Mouse (Mus musculus) heart, embryonic 13.5 days (tissue): ENCODE results near the gene Aldh18a1. TPM values are rescaled to one million over a fixed set of nuclear protein-coding genes. Genes with fewer than 3 reads are reported as not detected.
"Not testable (repeated sequence)": the region's sequence is repeated elsewhere in the genome, so short reads cannot be mapped to it uniquely, and the experiment has no call there.

ENCODE experiments used
- ATAC-seq: fragments of 200-750 bp; cut with Nextera tagmentation; 2 replicates; pipeline ENCODE4 v1.8.0; 2017; ENCODE audit warnings: moderate TSS enrichment; ENCODE audit not compliant: insufficient number of reproducible peaks, low FRiP score, low TSS enrichment; ENCODE audit errors: extremely low read depth
- H3K27ac ChIP-seq: fragments of 300-500 bp; sonication (generic); replicated peaks from 2 replicates; pipeline ENCODE4 v1.5.1; 2015; ENCODE audit warnings: moderate library complexity, mild to moderate bottlenecking, inconsistent platforms
- H3K27me3 ChIP-seq: fragments of 300-500 bp; sonication (generic); replicated peaks from 2 replicates; pipeline ENCODE4 v1.6.1; 2015; ENCODE audit warnings: mild to moderate bottlenecking, inconsistent platforms
- H3K36me3 ChIP-seq: fragments of 300-500 bp; sonication (generic); 2 replicates; pipeline ENCODE4 v1.6.1; 2015; ENCODE audit warnings: mild to moderate bottlenecking, inconsistent platforms
- H3K4me1 ChIP-seq: fragments of 300-500 bp; sonication (generic); 2 replicates; pipeline ENCODE4 v1.6.1; 2015; ENCODE audit warnings: inconsistent platforms
- H3K4me2 ChIP-seq: fragments of 300-500 bp; sonication (generic); 2 replicates; pipeline ENCODE4 v1.6.1; 2015; ENCODE audit warnings: inconsistent platforms, mild to moderate bottlenecking, moderate library complexity
- H3K4me3 ChIP-seq: fragments of 300-500 bp; sonication (generic); 2 replicates; pipeline ENCODE4 v1.5.1; 2015; ENCODE audit warnings: moderate library complexity, mild to moderate bottlenecking, inconsistent platforms
- H3K9ac ChIP-seq: fragments of 300-500 bp; sonication (generic); 2 replicates; pipeline ENCODE4 v1.6.1; 2015; ENCODE audit warnings: inconsistent platforms, mild to moderate bottlenecking, moderate library complexity
- H3K9me3 ChIP-seq: fragments of 300-500 bp; sonication (generic); 2 replicates; pipeline ENCODE4 v1.6.1; 2016; ENCODE audit warnings: inconsistent platforms
- WGBS: fragments of 180-500 bp; shearing (Covaris S2); methylation state at CpG from one replicate; pipeline ENCODE4 v1.1.7; 2015; ENCODE audit warnings: mixed read lengths; 5-methylcytosine and 5-hydroxymethylcytosine counted together
- polyA plus RNA-seq: library from polyadenylated mRNA; unstranded; fragments of >200 nt; fragmentation: Nextera tagmentation; extraction: Ambion mirVana; gene quantifications from 2 replicates; pipeline ENCODE4 v1.2.1, GENCODE M21; 2015

The Aldh18a1 gene
- polyA plus RNA-seq, 1 experiment from 2014 or later, result 40.7 TPM

- Histone ChIP-seq H3K4me2 (peak overlapping the region; percentile 95), H3K27ac (no peak overlapping the region), H3K4me1 (peaks cover 26% of the 10 kb centered on the region), H3K9ac (peak overlapping the region; percentile 91), H3K36me3 (peaks cover 44% of the 10 kb centered on the region), H3K27me3 (no peaks in the 10 kb centered on the region), H3K9me3 (no peaks in the 10 kb centered on the region), H3K4me3 (peak overlapping the region; percentile 94)
- WGBS, result 42% methylated on average over 7 of the region's 7 CpGs
- no peak for ATAC-seq
Observed at GRCm38 (mm10) chr19:40586908-40587307, 1.4 kb downstream of the Aldh18a1 start.

GRCm38 (mm10) chr19:40581662-40582061 lies 6.6 kb downstream of the Aldh18a1 start:
- peak overlapping the region; percentile 61; the same call in 1 of the 2 replicates for H3K27ac ChIP-seq
- H3K9ac ChIP-seq, result no peak overlapping the region
- no peak for ATAC-seq

GRCm38 (mm10) chr19:40580902-40581301 lies 7.4 kb downstream of the Aldh18a1 start:
- H3K9me3 ChIP-seq, result no peaks in the 10 kb centered on the region
- no peak overlapping the region for H3K9ac ChIP-seq
- H3K27ac ChIP-seq, result no peak overlapping the region
- H3K36me3 ChIP-seq, result peaks cover 88% of the 10 kb centered on the region
- no peak for ATAC-seq
- no peaks in the 10 kb centered on the region for H3K27me3 ChIP-seq
- no peak overlapping the region for H3K4me3 ChIP-seq
- WGBS, result 63% methylated on average over 2 of the region's 2 CpGs
- no peak overlapping the region for H3K4me2 ChIP-seq
- H3K4me1 ChIP-seq, result peaks cover 16% of the 10 kb centered on the region

More at GRCm38 (mm10) chr19:40581662-40582061, 6.6 kb downstream of the Aldh18a1 start:
- Histone ChIP-seq H3K9me3 (no peaks in the 10 kb centered on the region), H3K4me2 (no peak overlapping the region), H3K4me1 (peaks cover 23% of the 10 kb centered on the region), H3K36me3 (peaks cover 84% of the 10 kb centered on the region), H3K27me3 (no peaks in the 10 kb centered on the region), H3K4me3 (no peak overlapping the region)
- 25% methylated on average over 5 of the region's 5 CpGs for WGBS

GRCm38 (mm10) chr19:40575438-40575837 lies 12.8 kb downstream of the Aldh18a1 start:
- Histone ChIP-seq H3K4me1 (0 out of 2 replicates have a peak, but pooled peaks cover 6% of the 10 kb centered on the region), H3K4me2 (no peak overlapping the region), H3K27me3 (no peaks in the 10 kb centered on the region), H3K27ac (no peak overlapping the region), H3K36me3 (peaks cover 97% of the 10 kb centered on the region), H3K4me3 (no peak overlapping the region), H3K9ac (no peak overlapping the region), H3K9me3 (peaks cover 3% of the 10 kb centered on the region)
- WGBS, result 74% methylated on average over 5 of the region's 5 CpGs
- no peak for ATAC-seq

- peaks cover 15% of the 10 kb centered on the region for H3K9me3 ChIP-seq
- peak; percentile 37; the same call in 1 of the 2 replicates for ATAC-seq
- H3K36me3 ChIP-seq, result peaks cover 100% of the 10 kb centered on the region
- H3K27me3 ChIP-seq, result no peaks in the 10 kb centered on the region
- no peak overlapping the region for H3K27ac ChIP-seq
- no peak overlapping the region for H3K4me3 ChIP-seq
- H3K9ac ChIP-seq, result no peak overlapping the region
- H3K4me1 ChIP-seq, result peaks cover 11% of the 10 kb centered on the region; the same call in 1 of the 2 replicates
- 72% methylated on average over 9 of the region's 9 CpGs for WGBS
- no peak overlapping the region for H3K4me2 ChIP-seq
Observed at GRCm38 (mm10) chr19:40570726-40571125, 17.5 kb downstream of the Aldh18a1 start.

- H3K36me3 ChIP-seq, result peaks cover 98% of the 10 kb centered on the region
- no peaks in the 10 kb centered on the region for H3K27me3 ChIP-seq
- no peak overlapping the region for H3K9ac ChIP-seq
- peaks cover 20% of the 10 kb centered on the region for H3K4me1 ChIP-seq
- no peak for ATAC-seq
- H3K4me3 ChIP-seq, result no peak overlapping the region
- no peak overlapping the region for H3K27ac ChIP-seq
- H3K9me3 ChIP-seq, result peaks cover 15% of the 10 kb centered on the region
- H3K4me2 ChIP-seq, result no peak overlapping the region
- WGBS, result 64% methylated on average over 3 of the region's 3 CpGs
Observed at GRCm38 (mm10) chr19:40567616-40568015, 20.6 kb downstream of the Aldh18a1 start.

- H3K27ac ChIP-seq, result peak overlapping the region; percentile 40; the same call in 1 of the 2 replicates
- no peaks in the 10 kb centered on the region for H3K27me3 ChIP-seq
- H3K4me1 ChIP-seq, result peaks cover 20% of the 10 kb centered on the region
- ATAC-seq, result no peak
- no peak overlapping the region for H3K4me3 ChIP-seq
- 0 out of 2 replicates have a peak overlapping the region, but pooled peaks have one; percentile 41 for H3K9ac ChIP-seq
- peaks cover 74% of the 10 kb centered on the region for H3K36me3 ChIP-seq
- H3K4me2 ChIP-seq, result no peak overlapping the region
- WGBS, result 57% methylated on average over 10 of the region's 10 CpGs
- no peaks in the 10 kb centered on the region for H3K9me3 ChIP-seq
Observed at GRCm38 (mm10) chr19:40563880-40564645, 24.2 kb downstream of the Aldh18a1 start.

- not testable (repeated sequence) for H3K9ac ChIP-seq, H3K27me3 ChIP-seq, H3K27ac ChIP-seq, ATAC-seq, H3K9me3 ChIP-seq
- WGBS, result 50% methylated on average over 13 of the region's 31 CpGs
- peaks cover 13% of the 10 kb centered on the region for H3K4me1 ChIP-seq
- H3K36me3 ChIP-seq, result peaks cover 69% of the 10 kb centered on the region
- H3K4me2 ChIP-seq, result peak overlapping the region; percentile 27; the same call in 1 of the 2 replicates
- 0 out of 2 replicates have a peak overlapping the region, but pooled peaks have one; percentile 6 for H3K4me3 ChIP-seq
Observed at GRCm38 (mm10) chr19:40561521-40561920, 26.7 kb downstream of the Aldh18a1 start.

GRCm38 (mm10) chr19:40556029-40556428 lies 32.2 kb downstream of the Aldh18a1 start:
- H3K27me3 ChIP-seq, result no peaks in the 10 kb centered on the region
- H3K4me3 ChIP-seq, result no peak overlapping the region
- H3K36me3 ChIP-seq, result peaks cover 75% of the 10 kb centered on the region
- no peak for ATAC-seq
- no peak overlapping the region for H3K4me2 ChIP-seq
- no peak overlapping the region for H3K9ac ChIP-seq
- H3K27ac ChIP-seq, result no peak overlapping the region
- H3K4me1 ChIP-seq, result no peaks in the 10 kb centered on the region
- H3K9me3 ChIP-seq, result peaks cover 2% of the 10 kb centered on the region; the same call in 1 of the 2 replicates
- 82% methylated on average over 7 of the region's 7 CpGs for WGBS

- Histone ChIP-seq H3K4me3 (no peak overlapping the region), H3K27ac (no peak overlapping the region), H3K36me3 (peaks cover 84% of the 10 kb centered on the region), H3K9me3 (peaks cover 2% of the 10 kb centered on the region; the same call in 1 of the 2 replicates), H3K9ac (no peak overlapping the region), H3K4me1 (no peaks in the 10 kb centered on the region), H3K4me2 (no peak overlapping the region), H3K27me3 (no peaks in the 10 kb centered on the region)
- no peak for ATAC-seq
- WGBS, result 91% methylated on average over 8 of the region's 8 CpGs
Observed at GRCm38 (mm10) chr19:40555136-40555535, 33.1 kb downstream of the Aldh18a1 start.

GRCm38 (mm10) chr19:40554343-40554742 lies 33.9 kb downstream of the Aldh18a1 start:
- 81% methylated on average over 11 of the region's 11 CpGs for WGBS
- no peak for ATAC-seq
- H3K9ac ChIP-seq, result no peak overlapping the region

More at GRCm38 (mm10) chr19:40554343-40554742, 33.9 kb downstream of the Aldh18a1 start:
- Histone ChIP-seq H3K27ac (no peak overlapping the region), H3K27me3 (no peaks in the 10 kb centered on the region), H3K9me3 (peaks cover 2% of the 10 kb centered on the region; the same call in 1 of the 2 replicates), H3K36me3 (peaks cover 86% of the 10 kb centered on the region), H3K4me3 (no peak overlapping the region), H3K4me2 (no peak overlapping the region), H3K4me1 (peaks cover 7% of the 10 kb centered on the region)
